Comparison of ENCODE assay signal across 8 mouse cellular contexts in genomic region chr13:5861157-5862002, GRCm38 (mm10). TPM values are rescaled to one million over a fixed set of nuclear protein-coding genes. Genes with fewer than 3 reads are reported as not detected.
DNase-seq lines count a peak whose midpoint lies in the region; ATAC-seq lines count a peak whose summit lies in the region.

Klf6 (plus strand) TSS chr13:5861482.

- peak; percentile 78 for ATAC-seq in megakaryocyte progenitor cell, adult 5-6 weeks (replicated peaks; ENCODE audit: poor library complexity)

- DNase-seq in adipocyte (ENCODE audit: low spot score), result peak; percentile 98
- DNase-seq in embryo, embryonic 10 days (ENCODE audit: low spot score), result peak; percentile 99
- DNase-seq in gastrocnemius, postnatal 10 days, result peak; percentile 98
- DNase-seq in induced T-regulatory cell, adult 2 months (ENCODE audit: low read depth), result peak; percentile 99
- DNase-seq in left cerebral cortex, adult 9 months (ENCODE audit: low spot score in 2 of 2), result peak; percentile 99 to 100
- peak; percentile 100 for DNase-seq in right cerebral cortex, postnatal 14 days
- DNase-seq in urinary bladder, postnatal 36 days (ENCODE audit: low spot score in 2 of 2), result peak; percentile 98 to 99

RNA-seq across cellular contexts. Expression of gene Klf6, which starts in this region (rescaled TPM):
- 10 to 100 TPM; 33.5 to 36.5 TPM for total RNA-seq in gastrocnemius, postnatal 10 days (2021)
- total RNA-seq in megakaryocyte progenitor cell, adult 5-6 weeks (2015), result 30.6 and 65.4 TPM in 2 replicates
- total RNA-seq in megakaryocyte progenitor cell, adult 5-6 weeks (2017), result 39.1 and 62.3 TPM in 2 replicates

Comparison
In these comparisons a context has a peak if more than half of its experiments do, and no peak if none do; other contexts are left out.
1. Peak in every context shown above with its lines: DNase-seq and ATAC-seq.